Mouse (Mus musculus) gastrocnemius, adult 18-20 months (tissue): ENCODE measurements at regions not wholly inside any gene's neighbourhood (a gene's known extent, or its start where the extent isn't known, plus 50 kb on each side); places are given as distances from the start of the nearest gene placed in this dataset.

Experiments used
- DNase-seq: peaks from one replicate; pipeline ENCODE4 v3.0.0; 2021; ENCODE audit warnings: low spot score

DNA sequence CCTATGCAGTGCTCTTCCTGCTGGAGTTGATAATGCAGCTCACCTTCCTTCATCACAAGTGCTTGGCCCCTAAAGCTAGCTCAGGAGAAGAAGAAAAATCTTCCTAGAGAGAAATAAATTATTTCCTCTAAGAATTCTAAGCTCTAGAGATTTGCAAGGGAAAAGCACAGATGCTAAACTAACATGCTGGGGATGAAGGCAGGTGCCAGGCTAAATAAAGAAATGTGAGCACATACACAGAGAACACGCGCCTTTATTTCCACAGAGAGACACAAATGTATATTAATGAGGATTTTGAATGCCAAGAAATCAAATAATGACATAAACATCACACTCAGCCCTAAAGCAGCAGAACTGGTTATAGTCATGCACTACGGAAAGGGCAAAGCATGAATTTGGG is 229.5 kb upstream of the Mamld1 start:
- no peak for DNase-seq

GRCm38 (mm10) chrX:70817771-70818170 is 232.3 kb upstream of the Mamld1 start:
- peak; percentile 3 for DNase-seq

GRCm38 (mm10) chrX:70816662-70817061 is 233.4 kb upstream of the Mamld1 start:
- no peak for DNase-seq

GRCm38 (mm10) chrX:70791796-70792195 is 258.3 kb upstream of the Mamld1 start:
- DNase-seq, result no peak

DNA sequence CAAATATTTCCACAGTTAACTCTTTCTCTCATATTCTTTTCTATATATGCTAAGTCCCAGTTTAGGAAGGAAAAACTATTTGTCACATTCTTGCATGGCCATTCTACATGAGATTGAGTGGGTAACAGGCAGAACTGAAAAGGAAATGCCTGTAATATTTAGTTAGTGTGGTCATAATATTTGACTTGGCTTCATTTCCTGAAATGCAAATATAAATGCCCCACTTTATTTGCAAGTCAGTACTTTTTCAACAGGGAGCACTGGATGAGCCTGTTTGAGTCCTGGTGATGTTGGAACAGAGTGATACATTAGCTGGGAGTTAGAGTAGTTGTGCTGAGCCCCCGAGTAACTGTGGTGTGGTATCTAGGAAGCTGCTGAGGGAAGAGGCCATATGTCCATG is 285.9 kb upstream of the Tmem185a start:
- no peak for DNase-seq

GRCm38 (mm10) chrX:70713004-70713604 is 236.1 kb upstream of the Tmem185a start:
- no peak for DNase-seq

DNA sequence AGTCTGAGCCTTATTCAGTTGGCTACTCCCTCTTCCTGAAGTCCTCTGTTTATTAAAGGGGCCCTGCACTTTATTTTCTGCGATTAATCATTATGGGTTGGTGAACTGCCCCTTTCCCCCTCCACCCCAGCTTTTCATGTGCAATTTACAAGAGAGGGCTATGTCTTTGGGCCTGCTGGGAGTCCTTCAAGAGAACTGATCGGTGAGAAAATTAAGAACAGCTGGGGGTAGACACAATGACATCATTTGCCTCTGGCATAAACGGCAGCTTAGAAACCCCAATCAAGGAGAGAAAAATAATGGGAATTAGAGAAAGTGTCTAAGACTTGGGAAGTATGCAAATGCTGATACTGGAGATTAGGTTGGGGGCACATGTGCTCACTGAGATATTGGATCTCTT is 205.2 kb upstream of the Tmem185a start:
- DNase-seq, result no peak

GRCm38 (mm10) chrX:70667092-70667491 is 190.1 kb upstream of the Tmem185a start:
- no peak for DNase-seq
